Mouse (Mus musculus) small intestine, adult 2 months (tissue): ENCODE results near the gene Arap2. TPM values are rescaled to one million over a fixed set of nuclear protein-coding genes. Genes with fewer than 3 reads are reported as not detected.

Experiments used
- H3K27ac ChIP-seq: fragments of 200-500 bp; 2 replicates; pipeline ENCODE4 v1.5.1; 2012; ENCODE audit warnings: low read depth, low read length, control low read depth, inconsistent platforms; ENCODE audit not compliant: insufficient read depth
- H3K27me3 ChIP-seq: fragments of 200-500 bp; 2 replicates; pipeline ENCODE4 v1.6.1; 2012; ENCODE audit warnings: mild to moderate bottlenecking, moderate library complexity, low read length, inconsistent platforms; ENCODE audit not compliant: control insufficient read depth, insufficient read depth
- H3K36me3 ChIP-seq: fragments of 200-500 bp; 2 replicates; pipeline ENCODE4 v1.6.1; 2012; ENCODE audit warnings: mild to moderate bottlenecking, low read length, control low read depth, inconsistent platforms; ENCODE audit not compliant: control insufficient read depth, insufficient read depth
- H3K4me1 ChIP-seq: fragments of 200-500 bp; 2 replicates; pipeline ENCODE4 v1.6.1; 2012; ENCODE audit warnings: low read length, inconsistent platforms, mixed read lengths; ENCODE audit not compliant: control insufficient read depth, insufficient read depth, insufficient read length
- H3K4me3 ChIP-seq: fragments of 200-500 bp; 2 replicates; pipeline ENCODE4 v1.5.1; 2012; ENCODE audit warnings: low read depth, mild to moderate bottlenecking, control low read depth, inconsistent platforms, low read length, moderate library complexity
- CTCF ChIP-seq: fragments of 200-500 bp; IDR thresholded peaks from 2 replicates; pipeline ENCODE4 v1.5.1; 2012; ENCODE audit warnings: low read depth, mild to moderate bottlenecking, control low read depth, inconsistent platforms, low read length, moderate library complexity, mixed read lengths; ENCODE audit not compliant: insufficient replicate concordance, insufficient read length; ENCODE audit errors: extremely low read depth
- POLR2A ChIP-seq: fragments of 200-500 bp; IDR thresholded peaks from 2 replicates; pipeline ENCODE4 v1.6.1; 2012; ENCODE audit warnings: low read depth, mild to moderate bottlenecking, control low read depth, inconsistent platforms, low read length, moderate library complexity
- WGBS: fragments of 180-500 bp; shearing (Covaris S2); methylation state at CpG from one replicate; pipeline ENCODE4 v1.1.7; 2018; 5-methylcytosine and 5-hydroxymethylcytosine counted together
- polyA plus RNA-seq: library from polyadenylated mRNA; depleted of rRNA; stranded (reverse); fragments of >200 nt; gene quantifications from 2 replicates; pipeline ENCODE4 v1.2.3, GENCODE M21; 2012

Arap2 gene
- polyA plus RNA-seq, 1 experiment, result 2.9 TPM

DNA sequence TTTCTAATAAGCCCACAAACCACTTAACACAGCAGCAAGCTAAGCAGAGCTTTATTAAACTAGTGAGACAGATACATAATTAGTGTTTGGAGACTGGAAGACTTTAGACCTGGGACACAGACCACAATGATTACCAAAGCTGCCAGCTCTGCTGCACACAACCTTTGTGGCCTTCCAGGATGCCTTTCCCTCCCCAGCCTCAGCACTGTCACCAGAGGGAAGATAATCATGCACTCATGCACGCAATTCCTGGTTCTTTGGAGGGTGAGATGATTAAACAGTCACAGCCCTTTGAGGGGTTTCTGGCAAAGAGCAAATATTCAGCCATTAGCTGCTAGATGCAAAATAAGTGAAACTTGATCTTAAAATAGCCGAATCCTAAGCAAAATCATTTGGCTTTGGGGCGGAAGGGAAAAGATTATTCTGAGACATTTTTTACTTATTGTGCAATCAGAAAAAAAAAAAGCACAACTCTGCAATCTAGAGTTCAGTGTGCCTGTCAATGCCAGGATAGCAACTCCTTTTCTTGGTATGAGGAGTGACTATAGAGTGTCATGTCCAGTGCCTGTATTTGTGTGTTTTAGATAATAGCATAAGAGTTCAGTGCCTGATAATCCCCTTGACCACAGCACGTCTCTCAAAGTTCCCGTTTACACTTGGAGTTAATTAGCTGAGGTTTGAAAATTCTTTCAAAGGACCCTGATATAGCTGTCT, 5.0 kb downstream of the Arap2 start:
- Histone ChIP-seq H3K27ac (0 out of 2 replicates have a peak overlapping the region, but pooled peaks have one; percentile 14), H3K27me3 (no peaks in the 10 kb centered on the region), H3K36me3 (no peaks in the 10 kb centered on the region), H3K4me1 (peaks cover 19% of the 10 kb centered on the region; the same call in 1 of the 2 replicates), H3K4me3 (no peak overlapping the region)
- no peak for TF ChIP-seq POLR2A
- TF ChIP-seq CTCF, result no peak
- WGBS, result 59% methylated on average over 5 of the region's 5 CpGs

DNA sequence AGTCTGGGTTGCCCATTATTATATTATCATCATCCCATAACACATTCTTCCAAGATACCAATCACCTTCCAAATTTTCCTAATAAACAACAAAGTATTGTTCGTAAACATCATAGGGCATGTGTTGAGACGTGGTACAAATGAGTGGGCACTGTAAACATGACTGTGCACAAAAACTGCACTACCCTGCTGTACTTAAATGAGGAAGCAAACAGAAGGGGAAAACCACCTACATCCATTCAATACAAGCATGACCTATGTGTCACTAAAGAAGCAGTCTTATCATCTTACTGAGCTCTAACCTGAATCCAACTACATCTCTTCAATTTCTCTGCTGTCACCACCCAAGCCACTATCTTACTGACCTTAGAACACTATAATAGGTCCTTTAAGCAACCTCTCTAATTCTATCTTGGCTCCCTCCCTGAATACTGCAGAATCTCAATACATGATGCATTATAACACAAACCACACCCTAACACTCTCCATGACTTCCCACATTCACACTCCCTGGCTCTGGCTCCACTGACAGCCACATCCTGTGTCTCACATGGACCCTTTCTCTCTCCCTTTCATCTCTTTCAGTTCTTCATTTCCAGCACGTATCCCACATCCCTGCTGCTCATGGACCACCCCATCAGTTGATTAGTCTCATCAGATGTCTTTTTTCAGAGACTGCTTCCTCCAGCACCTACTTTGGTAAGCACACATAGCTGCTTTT, 10.0 kb downstream of the Arap2 start:
- H3K27me3 ChIP-seq, result no peaks in the 10 kb centered on the region
- H3K27ac ChIP-seq, result no peak overlapping the region
- peaks cover 7% of the 10 kb centered on the region; the same call in 1 of the 2 replicates for H3K4me1 ChIP-seq
- 81% methylated on average over 3 of the region's 3 CpGs for WGBS
- no peak overlapping the region for H3K4me3 ChIP-seq
- TF ChIP-seq CTCF, result no peak
- no peak for TF ChIP-seq POLR2A
- H3K36me3 ChIP-seq, result no peaks in the 10 kb centered on the region; the same call in 1 of the 2 replicates

DNA sequence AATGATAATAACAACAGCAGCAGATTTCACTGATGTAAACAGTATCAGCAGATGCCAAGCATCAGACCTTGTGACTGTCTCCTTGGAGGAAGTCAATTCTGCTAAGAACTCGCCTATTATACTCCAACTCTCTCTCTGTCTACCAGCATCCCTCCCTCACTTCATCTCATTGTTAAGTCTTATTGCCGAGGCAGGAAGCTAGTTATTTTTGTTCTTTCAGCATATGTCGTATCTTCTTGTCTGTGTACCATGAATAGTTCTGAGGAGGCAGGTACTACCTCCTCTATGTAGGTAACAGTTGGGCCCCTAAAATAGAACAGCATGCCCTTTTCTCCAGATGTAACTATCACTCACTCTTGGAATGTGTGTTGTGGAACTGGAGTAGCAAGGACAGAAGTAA, 13.0 kb downstream of the Arap2 start:
- 80% methylated on average over 3 of the region's 3 CpGs for WGBS
- H3K36me3 ChIP-seq, result peaks cover 5% of the 10 kb centered on the region
- H3K27ac ChIP-seq, result no peak overlapping the region
- H3K4me3 ChIP-seq, result no peak overlapping the region
- no peak for TF ChIP-seq CTCF
- TF ChIP-seq POLR2A, result no peak
- peaks cover 5% of the 10 kb centered on the region; the same call in 1 of the 2 replicates for H3K4me1 ChIP-seq
- no peaks in the 10 kb centered on the region for H3K27me3 ChIP-seq

DNA sequence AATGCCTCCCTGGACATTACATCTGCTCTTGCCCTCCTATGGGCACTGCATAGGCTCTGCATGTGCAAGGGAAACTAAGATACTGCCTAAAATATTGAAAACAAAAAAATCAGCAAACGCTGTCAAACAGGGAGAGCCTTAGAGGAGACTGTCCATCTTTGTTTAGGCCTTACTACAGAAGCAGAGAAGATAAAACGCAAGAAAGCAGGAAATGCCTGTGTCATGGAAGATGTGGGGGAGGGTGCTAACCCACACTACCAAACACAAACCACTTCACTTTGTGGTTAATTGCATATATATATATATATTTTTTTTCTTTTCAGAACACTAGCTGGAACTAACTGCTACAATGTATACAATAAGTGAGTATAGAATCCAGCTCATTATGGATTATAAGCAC, 14.3 kb downstream of the Arap2 start:
- H3K4me3 ChIP-seq, result no peak overlapping the region
- WGBS, result 66% methylated on average over 2 of the region's 2 CpGs
- peaks cover 9% of the 10 kb centered on the region for H3K36me3 ChIP-seq
- H3K27me3 ChIP-seq, result no peaks in the 10 kb centered on the region
- TF ChIP-seq CTCF (no peak), POLR2A (no peak)
- peaks cover 5% of the 10 kb centered on the region; the same call in 1 of the 2 replicates for H3K4me1 ChIP-seq
- H3K27ac ChIP-seq, result no peak overlapping the region

DNA sequence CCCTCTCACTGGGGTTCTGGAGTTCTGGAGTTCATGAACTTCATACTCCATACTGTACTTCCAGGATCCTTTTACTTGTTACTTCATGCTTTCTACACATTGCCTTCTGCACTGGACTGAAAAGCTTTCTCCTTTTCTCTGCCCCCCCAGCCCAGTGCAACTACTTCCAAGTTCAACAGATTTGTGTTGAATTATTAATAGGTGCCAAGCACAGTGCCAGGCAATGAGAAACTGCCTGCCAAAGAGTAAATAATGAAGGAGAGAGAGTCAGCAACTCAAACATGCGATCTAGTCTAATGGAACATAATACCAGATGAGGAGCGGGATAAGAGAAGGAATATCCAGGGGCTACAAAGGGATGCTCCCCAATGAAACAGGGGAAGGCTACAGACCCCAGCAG, 17.8 kb downstream of the Arap2 start:
- peaks cover 9% of the 10 kb centered on the region for H3K36me3 ChIP-seq
- no peaks in the 10 kb centered on the region for H3K27me3 ChIP-seq
- TF ChIP-seq POLR2A, result no peak
- no peak for TF ChIP-seq CTCF
- WGBS, result 70% methylated on average over 2 of the region's 2 CpGs
- peaks cover 16% of the 10 kb centered on the region; the same call in 1 of the 2 replicates for H3K4me1 ChIP-seq
- no peak overlapping the region for H3K27ac ChIP-seq
- no peak overlapping the region for H3K4me3 ChIP-seq

DNA sequence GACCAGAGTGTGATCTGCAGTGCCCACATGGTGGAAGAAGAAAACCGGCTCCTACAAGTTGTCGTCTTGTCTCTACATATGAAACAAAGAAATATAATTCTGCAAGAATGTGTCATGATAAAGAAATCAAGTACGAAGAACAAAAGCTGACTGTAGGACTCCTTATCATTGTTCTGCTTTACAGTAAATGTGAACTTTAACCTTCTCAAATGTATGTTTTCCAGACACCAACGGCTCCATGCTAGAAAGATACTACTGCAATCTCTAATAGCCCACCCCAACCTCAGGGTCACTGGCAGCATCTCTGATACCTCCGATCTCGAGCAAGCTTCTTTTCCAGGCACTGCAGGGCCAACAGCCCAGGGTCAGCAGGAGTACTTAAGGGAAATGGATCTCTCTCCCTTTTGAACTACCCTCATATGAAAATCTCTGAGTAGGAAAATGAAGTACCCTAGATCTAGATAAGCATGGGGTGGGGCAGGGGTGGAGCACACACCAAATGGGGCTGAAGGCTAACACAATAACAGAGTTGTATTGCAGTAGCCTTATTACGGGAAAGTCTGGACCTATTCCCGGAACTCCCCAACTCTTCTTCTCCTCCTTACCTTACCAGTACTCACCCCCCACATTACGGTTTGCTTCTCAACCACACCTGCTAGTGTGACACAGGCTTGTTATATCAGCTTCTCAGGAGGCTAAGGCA, 22.6 kb downstream of the Arap2 start:
- Histone ChIP-seq H3K4me3 (no peak overlapping the region), H3K4me1 (peaks cover 16% of the 10 kb centered on the region; the same call in 1 of the 2 replicates), H3K36me3 (peaks cover 14% of the 10 kb centered on the region), H3K27me3 (no peaks in the 10 kb centered on the region), H3K27ac (peak overlapping the region; percentile 79)
- 24% methylated on average over 9 of the region's 9 CpGs for WGBS
- no peak for TF ChIP-seq CTCF
- TF ChIP-seq POLR2A, result no peak
